Mouse (Mus musculus) neural tube, embryonic 10.5 days (tissue): ENCODE measurements around the gene Stap1.
A peak's percentile ranks its signal among the peaks of the same experiment; 100 is the strongest.

ENCODE experiments used
- DNase-seq: peaks from one replicate; pipeline ENCODE4 v3.0.0-alpha.2; 2017; ENCODE audit warnings: low spot score; ENCODE audit errors: extremely low spot score

Stap1 gene

DNA sequence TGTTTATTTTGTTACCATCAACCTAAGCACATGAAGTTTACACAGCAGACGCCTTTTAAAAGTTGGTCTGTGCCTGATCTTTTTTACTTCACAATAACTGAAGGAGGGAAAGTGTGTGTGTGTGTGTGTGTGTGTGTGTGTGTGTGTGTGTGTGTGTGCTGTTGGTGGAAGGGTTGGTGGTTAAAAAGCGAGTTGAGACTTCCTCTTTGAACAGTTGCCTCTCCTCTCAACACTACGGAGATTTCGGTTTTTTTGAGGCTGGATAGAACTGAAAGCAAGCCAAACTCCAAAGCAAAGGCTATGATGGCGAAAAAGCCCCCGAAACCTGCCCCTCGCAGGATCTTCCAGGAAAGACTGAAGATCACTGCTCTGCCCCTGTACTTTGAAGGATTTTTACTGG is at the start of gene Stap1:
Stap1 (plus strand) TSS at position 209 of the 400 bp plus-strand sequence.
- no peak for DNase-seq

- DNase-seq = no peak
Measured at GRCm38 (mm10) chr5:86029820-86030219, 41.7 kb upstream of the Stap1 start.

GRCm38 (mm10) chr5:86063501-86063900 is 8.0 kb upstream of the Stap1 start:
- no peak for DNase-seq

DNA sequence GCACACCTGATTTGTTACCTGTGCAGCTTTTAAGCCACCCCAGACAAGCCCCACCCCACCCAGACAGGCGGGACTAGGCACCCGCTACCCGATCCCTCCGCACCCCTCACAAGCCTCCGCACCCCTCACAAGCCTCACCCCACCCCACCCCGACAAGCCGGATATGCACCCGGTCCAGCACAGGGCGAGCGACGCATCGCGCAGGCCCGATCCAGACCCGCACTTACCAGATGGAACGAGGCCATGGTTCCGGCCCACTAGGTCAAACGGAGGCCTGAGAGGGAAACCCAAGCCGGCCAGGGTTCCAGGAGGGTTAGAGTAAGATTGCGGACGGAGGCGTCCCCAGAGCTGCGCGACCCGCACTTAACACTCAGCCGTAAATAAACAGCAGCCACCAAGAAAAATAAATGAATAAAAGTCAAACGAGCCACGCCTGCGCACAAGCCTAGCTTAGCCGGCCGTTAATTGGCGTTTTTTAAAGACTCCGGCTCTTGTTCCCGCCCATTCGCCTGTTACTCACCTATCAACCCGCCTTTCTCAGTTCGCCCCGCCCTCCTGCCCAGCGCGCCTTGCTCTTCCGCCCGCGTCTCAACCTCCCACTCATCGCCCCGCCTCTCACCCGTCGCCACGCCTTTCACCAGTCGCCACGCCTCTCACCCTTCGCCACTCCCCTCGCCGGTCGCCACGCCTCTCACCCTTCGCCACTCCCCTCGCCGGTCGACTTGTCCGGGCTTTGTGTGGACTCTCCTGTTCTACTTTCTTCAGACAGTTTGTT is 6.3 kb upstream of the Stap1 start, which contains the start of gene Cenpc1:
Cenpc1 (minus strand) TSS at position 483 of the 775 bp plus-strand sequence.
- peak; percentile 98 for DNase-seq

- no peak for DNase-seq
Measured at GRCm38 (mm10) chr5:86065876-86066550, 5.5 kb upstream of the Stap1 start.

- peak; percentile 90 for DNase-seq
Measured at GRCm38 (mm10) chr5:86066551-86066929, 5.0 kb upstream of the Stap1 start.

DNA sequence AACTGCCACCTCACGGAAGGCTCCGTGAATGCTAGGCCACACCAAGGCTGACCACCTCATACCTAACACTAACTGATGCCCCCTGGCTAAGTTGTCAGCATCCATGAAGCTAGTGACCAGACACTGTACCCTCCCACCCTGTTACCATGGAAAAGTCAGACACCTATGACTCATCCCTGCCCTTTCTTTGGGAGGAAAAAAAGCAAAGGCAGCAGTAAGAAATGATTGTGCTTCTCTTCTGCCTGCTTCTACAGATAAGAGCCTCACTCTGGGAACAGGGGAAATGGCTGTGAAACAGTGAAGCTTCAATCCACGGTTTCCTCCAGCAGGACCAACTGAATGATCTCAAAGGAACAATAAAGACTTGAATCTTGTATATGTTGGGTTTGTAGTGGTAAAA is 3.1 kb upstream of the Stap1 start:
- DNase-seq = no peak

DNA sequence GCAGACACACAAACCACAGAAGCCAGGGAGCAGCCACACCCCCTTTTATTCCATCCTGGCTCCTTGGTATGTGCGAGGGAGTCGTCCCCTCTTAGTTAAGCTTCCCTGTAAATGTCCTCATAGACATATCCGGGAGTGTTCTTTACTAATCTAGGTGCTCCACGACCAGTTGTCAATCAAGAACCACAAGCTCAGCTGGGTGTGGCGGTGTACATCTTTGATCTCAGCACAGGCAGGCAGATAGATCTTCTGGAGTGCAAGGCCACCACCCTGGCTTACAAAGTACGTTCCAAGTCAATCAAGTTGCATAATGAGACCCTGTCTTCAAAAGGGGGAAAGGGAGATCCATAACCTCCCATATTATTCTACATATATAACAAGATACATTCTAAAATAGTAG is 2.4 kb upstream of the Stap1 start:
- DNase-seq = no peak

DNA sequence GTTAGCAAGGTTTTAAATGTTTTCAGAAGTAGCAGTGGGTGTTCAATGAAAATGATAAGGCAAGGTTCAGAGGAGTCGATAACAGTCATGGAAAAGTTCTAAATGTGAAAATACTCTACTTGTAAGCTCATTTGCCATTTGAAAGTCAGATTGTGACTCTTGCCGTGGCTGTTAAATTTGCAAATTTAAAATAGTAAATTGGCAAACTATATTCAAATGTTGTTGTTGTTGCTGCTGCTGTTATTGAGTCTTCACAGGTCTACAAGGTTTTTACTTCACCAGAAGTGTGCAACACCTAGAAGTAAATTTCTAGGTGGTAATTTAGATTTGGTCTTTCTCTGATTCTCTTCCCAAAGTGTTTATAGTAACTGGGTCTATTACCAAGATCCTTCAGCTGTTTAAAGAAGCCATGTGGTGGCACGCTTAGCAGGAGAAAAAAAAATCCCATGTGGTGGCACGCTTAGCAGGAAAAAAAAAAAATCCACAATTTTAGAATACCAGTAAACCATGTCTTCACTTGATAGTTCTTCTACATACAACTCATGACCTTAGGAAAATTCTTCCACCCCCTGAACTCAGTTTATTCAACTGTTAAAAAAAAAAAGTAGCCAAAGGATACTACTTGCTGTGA is 1.3 kb downstream of the Stap1 start:
- DNase-seq = no peak

DNA sequence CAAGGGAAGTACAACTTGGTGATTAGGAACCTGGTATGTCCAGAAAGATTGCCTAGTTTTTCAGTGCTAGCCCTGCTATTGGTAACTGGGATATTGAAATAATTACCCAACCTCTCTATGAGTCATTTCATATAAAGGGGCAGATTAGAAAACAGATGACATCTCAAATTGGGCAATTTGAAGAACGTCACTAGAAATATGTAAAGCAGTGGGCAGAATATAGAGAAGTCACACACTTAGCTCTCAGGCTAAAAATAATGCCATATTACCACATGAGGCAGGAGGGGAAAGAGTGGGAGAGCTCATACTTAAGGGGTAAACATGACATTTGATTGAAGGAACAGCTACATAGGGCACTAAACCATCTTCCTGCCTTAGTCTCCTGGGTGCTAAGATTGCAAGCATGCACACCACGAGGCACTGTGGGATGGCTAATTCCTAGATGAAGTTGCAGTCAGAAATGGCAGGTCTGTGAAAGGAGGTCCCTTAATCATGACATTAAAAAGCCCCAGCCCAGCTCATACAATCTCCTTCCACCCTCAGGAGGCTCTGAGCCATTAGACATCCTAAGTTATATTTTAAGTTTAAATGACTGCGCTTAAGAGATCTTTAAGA is 7.3 kb downstream of the Stap1 start:
- DNase-seq = no peak

- DNase-seq = no peak
Measured at GRCm38 (mm10) chr5:86083987-86084386, 12.4 kb downstream of the Stap1 start.

GRCm38 (mm10) chr5:86084979-86085378 is 13.4 kb downstream of the Stap1 start:
- DNase-seq = no peak

DNA sequence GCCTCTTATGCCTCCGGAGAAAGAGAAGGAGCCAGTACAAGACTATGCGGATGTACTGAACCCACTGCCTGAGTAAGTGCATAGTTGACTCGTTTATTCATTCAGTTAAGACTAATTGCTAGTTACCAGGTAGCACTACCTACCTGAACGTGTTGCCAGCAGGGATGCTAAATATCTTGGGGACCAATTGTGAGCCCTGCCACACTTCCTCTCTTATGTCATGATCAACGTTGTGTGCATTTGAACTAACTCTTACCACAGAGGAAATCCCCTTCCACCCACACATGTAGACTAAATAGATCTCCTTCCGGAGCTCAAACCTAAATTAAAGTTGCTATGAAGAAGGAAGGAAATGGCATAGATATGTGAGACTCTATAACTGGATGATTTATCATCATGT is 15.2 kb downstream of the Stap1 start:
- DNase-seq = no peak

DNA sequence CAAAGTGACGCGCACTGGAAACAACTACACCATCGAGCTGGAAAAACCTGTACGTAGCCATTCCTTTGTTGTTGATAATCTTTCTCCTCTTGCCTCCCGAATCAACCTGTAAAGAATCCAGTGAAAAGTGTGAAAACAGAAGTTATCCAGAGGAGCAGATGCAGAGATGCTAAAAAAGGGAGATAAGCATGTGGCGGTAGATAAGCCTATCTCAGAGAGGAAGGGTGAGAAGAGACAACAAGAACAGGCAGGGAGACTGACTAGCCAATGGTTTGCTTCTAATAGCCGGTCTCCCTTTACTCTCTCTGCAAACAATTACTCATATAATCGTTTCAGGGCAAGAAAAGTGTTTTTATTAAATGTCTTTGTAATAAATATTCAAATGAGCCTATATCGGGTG is 23.2 kb downstream of the Stap1 start:
- DNase-seq = no peak

- DNase-seq = no peak
Measured at GRCm38 (mm10) chr5:86098988-86099387, 27.4 kb downstream of the Stap1 start.

- no peak for DNase-seq
Measured at GRCm38 (mm10) chr5:86100621-86101020, 29.1 kb downstream of the Stap1 start.

DNA sequence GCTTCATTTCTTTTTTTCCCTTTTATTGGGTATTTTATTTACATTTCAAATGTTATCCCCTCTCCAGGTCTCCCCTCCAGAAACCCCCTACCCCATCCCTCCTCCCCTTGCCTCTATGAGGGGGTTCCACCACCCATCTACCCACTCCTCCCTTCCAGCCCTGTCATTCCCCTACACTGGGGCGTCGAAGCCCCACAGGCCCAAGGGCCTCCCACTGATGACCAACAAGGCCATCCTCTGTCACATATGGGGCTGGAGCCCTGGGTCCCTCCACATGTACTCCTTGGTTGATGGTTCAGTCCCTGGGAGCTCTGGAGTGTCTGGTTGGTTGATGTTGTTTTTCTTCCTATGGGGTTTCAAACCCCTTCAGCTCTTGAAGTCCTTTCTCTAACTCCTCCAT is 30.6 kb downstream of the Stap1 start:
- DNase-seq = no peak

DNA sequence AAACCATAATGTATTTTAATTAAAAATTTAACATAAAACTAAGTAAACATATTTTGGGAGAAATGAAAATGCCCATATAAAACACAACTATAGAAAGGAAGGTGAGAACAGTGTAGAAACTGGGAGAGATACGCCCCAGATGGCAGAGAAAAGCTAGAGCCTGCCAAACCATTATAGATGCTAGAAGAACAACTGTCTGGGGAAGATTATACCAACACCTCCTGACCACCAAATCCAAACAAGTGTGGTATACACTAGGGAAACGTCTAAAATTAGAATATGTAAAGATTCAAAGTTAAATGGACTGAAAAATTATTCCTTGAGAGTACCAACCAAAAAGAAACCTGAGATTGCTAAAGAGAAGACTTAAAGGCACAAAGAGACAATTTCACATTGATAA is 35.1 kb downstream of the Stap1 start:
- DNase-seq = no peak

GRCm38 (mm10) chr5:86111074-86111473 is 39.5 kb downstream of the Stap1 start:
- no peak for DNase-seq

- DNase-seq = no peak
Measured at GRCm38 (mm10) chr5:86113037-86113436, 41.5 kb downstream of the Stap1 start.

DNA sequence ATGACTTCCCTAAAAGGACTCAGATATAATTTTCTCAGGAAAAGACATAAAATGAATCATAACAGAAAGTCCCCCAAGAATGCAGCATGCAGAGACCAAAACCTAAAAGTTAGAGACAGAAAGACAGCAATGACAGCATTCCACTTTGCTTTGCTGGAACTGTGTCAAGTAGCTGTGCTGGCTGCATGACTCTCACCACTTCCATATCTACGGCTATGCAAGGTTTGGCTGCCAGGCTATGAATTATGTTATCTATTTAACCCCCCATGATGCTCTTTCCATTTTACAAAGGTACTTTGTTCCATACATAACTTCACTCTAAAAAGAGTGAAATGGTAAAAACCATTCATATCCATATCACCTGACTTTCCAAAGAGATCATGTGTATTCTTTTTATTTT is 42.5 kb downstream of the Stap1 start:
- DNase-seq = no peak
